Mouse (Mus musculus) urinary bladder, postnatal 10 days (tissue): ENCODE measurements around the gene AC124502.3.

ENCODE experiments used
- DNase-seq: peaks from one replicate; pipeline ENCODE4 v3.0.0; 2022; ENCODE audit warnings: low spot score

The AC124502.3 gene

DNA sequence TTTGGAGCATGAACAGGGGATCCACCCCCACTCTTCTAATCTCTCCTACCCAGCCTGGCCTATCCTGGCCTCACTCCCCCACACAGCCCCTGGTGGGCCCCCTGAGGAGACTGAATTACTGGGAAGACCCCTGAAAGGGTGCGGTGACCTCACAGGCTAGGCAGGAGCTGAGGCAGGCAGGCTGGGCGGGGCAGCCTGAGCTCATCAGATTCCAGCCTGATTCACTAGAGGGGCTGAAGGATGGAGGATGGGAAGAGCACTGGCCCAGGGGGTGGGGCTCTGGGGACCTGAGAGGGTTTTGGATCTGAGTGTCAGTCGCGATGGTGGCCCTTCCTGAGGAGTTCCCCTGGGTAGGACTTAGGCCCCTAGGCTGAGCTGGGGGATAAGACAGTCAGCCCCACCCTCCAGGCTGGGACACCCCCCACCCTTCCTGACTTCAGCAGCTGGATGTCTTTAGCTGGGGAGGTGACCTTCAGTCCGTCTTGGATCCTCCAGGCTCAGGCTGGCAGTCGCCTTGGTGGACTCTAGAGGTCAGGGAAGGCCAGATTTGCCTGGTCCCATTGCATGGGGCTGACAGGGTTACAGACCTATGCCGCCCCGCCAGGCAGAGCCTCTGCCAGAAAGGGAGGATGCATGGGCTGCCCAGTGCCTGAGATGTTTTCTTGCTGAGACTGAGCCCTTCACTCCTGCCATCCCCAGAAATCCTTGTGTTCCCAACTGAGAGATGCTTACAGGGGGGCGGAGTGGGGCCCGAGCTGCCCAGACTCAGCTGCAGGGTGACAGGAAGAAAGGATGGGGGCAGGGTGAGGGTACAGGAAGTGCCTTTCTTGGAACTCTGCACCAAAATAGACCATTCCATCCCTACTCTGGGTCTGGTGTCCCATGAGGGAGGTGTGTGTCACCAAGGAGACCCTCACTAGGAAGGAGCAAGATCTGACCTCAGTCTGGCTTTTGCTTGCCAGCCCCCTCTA lies 20.4 kb downstream of the AC124502.3 start:
- no peak for DNase-seq

DNA sequence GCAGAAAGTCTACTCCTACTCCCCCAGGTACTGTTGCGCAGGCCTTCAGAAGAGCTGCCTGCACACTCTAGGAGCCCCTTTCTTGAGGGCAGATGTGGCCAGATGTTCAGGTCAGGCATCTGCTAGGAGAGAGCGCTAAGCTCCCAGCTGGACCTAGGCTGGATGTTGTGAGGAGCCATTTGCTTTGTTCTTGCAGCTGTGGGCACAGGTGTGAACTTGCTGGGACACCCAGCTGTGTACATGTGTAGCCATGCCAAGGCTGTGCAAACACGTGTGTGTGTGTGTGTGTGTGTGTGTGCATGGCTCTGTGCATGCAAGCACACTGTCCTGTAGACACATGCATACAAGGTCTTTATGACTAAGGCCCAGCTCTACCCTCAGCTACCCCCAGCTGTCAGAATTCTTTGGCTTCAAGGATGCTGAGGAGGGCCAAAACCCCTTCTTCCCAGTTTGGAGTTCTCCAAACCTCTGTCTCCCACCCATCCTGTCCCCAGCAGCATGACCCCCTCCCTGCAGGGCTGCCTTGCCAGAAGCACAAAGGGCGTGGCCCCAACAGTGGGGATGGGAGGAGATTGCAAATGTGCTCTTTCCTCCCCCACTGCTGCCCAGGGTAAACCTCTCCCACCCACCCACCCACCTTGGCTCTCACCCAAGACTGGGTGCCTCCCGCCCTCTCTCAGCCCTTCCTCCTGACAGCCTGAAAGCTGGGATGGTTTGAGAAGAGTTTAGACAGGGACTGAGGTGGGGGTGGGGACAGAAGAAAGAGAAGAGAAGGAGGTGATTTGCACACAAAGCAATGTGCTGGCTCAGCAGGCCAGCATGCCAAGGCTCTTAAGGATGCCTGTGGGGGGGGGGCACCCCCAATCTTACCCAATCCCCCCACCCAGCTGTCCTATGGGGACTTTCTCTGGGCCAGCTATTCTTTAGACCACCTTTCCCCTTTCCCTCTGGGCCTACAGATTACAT lies 22.0 kb downstream of the AC124502.3 start:
- DNase-seq: no peak

DNA sequence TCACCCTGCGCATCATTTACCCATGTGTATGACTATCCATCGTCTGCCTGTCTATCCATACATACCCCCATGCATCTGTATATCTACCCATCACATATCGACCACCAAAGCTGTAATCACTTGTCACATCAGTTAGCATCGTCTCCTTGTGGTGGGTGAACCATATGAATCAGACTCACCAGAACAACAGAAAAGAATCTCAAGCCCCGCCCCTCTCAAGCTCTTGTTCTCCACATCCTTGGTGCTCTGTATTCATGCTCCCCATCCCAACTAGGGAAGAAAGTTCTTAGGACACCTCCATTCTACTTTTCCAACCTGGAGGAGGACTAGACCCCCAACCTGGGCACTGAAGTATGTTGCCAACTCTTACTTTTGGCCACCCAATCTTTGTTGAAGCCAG lies 23.4 kb downstream of the AC124502.3 start:
- no peak for DNase-seq

DNA sequence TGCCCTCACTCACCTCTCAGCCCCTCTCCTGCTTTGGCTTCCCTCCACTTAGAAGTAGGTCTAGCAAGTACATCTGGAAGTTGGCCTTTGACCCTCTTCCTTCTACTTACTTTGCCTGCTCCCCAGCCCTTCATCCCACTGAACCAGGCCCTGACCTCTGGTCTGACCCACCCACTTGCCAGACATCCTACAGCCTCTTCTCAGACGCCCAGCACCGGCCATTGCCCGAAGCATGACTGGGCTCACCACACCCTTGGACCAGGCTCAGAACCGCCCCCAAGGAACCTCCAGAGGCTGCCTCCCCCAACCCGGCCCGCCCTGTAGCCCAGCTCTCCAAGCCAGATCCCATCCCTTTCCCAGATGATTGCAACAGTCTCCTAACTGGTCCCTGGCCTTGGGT lies 23.8 kb downstream of the AC124502.3 start:
- DNase-seq: no peak

DNA sequence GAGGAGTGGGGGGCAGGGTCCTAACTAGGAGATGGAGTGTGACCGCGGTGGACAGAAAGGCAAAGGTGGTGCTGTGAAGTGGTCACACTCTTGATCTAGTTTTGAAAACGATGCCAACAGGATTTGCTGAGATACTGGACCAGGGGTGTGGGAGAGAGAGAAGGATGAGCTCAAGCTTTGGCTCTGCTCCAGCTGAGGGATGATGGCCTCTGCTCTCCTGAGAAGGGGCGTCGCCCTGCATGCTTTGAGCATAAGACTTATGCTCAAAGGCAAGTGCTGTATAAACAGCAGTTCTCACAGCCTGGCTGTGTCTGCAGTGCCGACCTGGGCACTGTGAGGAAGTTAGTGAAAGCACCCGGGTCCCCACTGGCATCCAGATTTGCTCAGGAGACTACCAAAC lies 26.4 kb downstream of the AC124502.3 start:
- no peak for DNase-seq

DNA sequence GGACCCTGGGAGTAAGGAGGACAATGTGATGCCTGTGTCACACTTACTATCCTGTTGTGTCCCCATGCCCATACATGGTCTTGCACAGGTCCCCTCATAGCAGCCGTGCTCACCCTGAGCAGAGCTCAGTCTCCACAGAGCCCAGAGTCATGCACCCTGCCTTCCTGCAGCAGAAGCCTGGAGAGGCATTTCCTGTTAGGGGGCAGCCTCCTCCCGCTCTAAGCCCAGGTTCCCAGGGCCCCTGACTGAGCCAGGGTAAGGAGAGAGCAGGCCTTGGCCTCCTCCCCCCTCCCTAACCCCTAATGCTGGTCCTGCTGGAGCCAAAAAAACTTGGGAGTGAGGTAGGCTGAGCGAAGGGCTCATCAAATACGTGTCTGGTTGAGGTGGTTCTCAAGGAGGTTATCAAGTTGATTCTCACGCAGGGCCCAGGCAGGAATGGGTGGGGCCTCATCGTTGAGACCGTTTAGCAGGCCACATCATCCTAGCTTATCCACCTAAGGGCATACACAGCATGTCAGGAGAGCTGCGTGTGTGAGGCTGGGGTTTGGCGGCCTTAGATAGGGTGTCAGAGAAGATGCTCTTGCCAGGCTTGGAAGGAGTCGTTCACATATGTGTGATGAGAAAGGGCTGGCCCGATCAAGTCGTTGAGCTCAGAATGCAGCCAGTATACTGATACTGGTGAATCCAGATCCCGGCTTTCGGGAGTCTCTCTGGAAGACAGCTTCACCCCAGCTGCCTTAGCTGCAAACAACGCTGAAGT lies 28.5 kb downstream of the AC124502.3 start:
- DNase-seq: no peak

DNA sequence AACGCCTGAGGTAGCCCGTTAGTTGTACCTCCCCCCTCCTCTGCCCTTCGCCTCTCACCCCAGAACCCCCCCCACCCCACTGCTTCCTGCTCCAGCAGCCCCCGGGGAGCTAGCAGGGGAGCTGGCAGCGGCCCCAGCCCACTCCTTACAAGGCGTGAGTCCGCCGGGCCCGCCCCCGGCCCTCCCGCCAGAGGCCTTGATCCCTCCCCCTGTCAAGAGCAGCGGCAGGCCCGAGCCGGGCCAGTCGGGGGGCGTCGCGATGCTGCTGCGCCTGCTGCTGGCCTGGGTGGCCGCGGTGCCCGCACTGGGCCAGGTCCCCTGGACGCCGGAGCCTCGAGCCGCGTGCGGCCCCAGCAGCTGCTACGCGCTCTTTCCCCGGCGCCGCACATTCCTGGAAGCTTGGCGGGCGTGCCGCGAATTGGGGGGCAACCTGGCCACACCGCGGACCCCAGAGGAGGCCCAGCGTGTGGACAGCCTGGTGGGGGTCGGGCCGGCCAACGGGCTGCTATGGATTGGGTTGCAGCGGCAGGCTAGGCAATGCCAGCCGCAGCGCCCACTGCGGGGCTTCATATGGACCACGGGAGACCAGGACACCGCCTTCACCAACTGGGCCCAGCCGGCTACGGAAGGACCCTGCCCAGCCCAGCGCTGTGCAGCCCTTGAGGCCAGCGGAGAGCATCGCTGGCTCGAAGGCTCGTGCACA lies 29.3 kb downstream of the AC124502.3 start, which contains the start of gene Cd248:
Cd248 (plus strand) TSS at position 212 of the 703 bp plus-strand sequence.
- DNase-seq: no peak

DNA sequence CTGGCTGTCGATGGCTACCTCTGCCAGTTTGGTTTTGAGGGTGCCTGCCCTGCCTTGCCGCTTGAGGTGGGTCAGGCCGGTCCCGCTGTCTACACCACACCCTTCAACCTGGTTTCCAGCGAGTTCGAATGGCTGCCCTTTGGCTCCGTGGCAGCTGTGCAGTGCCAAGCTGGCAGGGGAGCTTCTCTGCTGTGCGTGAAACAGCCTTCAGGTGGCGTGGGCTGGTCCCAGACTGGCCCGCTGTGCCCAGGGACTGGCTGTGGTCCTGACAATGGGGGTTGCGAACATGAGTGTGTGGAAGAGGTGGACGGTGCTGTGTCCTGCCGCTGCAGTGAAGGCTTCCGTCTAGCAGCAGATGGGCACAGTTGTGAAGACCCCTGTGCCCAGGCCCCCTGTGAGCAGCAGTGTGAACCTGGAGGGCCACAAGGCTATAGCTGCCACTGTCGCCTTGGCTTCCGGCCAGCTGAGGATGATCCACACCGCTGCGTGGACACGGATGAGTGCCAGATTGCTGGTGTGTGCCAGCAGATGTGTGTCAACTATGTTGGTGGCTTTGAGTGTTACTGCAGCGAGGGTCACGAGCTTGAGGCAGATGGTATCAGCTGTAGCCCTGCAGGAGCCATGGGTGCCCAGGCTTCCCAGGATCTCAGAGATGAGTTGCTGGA lies 30.0 kb downstream of the AC124502.3 start:
- no peak for DNase-seq

DNA sequence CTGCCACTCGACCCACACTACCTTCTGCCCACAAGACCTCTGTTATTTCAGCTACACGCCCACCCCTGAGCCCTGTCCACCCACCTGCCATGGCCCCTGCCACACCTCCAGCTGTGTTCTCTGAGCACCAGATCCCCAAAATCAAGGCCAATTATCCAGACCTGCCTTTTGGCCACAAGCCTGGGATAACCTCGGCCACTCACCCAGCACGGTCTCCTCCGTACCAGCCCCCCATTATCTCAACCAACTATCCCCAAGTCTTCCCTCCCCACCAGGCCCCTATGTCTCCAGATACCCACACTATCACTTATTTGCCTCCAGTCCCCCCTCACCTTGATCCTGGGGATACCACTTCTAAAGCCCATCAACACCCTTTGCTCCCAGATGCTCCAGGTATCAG lies 30.8 kb downstream of the AC124502.3 start:
- DNase-seq: no peak

DNA sequence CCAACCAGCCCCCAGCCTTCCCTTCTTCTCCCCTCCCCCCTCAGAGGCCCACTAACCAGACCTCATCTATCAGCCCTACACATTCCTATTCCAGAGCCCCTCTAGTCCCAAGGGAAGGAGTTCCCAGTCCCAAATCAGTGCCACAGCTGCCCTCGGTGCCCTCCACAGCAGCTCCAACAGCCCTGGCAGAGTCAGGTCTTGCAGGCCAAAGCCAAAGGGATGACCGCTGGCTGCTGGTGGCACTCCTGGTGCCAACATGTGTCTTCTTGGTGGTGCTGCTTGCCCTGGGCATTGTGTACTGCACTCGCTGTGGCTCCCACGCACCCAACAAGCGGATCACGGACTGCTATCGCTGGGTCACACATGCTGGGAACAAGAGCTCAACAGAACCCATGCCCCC lies 31.3 kb downstream of the AC124502.3 start:
- DNase-seq: no peak

DNA sequence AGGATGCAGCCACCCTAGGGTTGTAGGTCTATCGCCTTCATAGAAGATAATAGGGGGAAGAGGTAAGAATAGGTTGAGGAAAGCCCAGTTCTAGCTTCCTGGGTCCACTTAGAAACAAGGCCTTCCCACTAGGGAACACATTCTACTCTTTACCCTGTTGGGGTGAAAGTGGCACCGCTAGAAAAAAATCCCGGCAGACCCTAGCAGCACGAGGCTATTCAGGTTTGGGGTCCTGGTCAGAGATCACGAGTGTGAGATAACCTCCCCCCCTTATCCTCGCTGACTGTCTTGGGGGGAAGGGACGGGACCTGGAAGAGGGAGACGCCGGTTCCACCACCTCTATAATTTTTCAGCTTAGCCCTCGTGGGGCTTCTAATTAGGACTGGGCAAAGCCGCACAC lies 32.4 kb downstream of the AC124502.3 start:
- no peak for DNase-seq

DNA sequence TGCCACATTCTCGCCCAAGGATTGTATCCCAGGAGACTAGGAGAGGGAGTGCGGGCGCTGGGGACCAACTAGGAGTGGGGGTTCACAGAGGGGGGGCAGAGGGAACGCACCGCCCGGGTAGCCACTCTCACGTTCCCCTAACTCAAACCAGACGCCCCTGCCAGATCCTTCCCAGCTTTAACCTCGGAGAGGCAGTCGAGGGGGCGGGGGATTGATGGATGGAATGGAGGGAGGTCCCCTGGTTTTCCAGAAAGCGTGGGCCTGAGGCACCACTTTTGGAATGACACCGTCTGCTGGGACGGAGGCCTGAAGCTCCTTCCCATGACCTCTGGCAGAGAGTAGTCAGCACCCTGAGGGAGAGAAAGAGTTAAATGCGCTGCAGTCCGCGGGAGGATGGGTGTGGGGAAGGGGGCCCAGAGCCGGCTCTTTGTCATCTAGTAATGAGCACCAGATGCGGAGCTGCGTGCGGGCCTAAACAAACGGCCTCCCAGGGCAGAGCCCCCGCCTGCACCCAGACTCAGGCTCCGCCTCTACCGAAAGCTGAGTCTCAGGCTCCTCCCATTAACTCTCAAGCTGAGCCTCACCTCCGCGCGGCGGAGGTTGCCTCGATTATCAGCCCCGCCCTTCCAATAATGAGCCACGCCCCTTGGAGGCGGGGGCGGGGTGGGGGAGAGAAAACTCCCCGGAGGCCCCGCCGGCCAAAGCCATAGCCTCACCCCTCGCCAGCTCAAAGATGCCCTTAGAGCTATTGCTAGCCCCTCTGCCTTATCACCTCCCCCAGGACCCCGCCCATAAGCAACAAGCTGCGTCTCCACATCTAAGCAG lies 33.1 kb downstream of the AC124502.3 start:
- no peak for DNase-seq

DNA sequence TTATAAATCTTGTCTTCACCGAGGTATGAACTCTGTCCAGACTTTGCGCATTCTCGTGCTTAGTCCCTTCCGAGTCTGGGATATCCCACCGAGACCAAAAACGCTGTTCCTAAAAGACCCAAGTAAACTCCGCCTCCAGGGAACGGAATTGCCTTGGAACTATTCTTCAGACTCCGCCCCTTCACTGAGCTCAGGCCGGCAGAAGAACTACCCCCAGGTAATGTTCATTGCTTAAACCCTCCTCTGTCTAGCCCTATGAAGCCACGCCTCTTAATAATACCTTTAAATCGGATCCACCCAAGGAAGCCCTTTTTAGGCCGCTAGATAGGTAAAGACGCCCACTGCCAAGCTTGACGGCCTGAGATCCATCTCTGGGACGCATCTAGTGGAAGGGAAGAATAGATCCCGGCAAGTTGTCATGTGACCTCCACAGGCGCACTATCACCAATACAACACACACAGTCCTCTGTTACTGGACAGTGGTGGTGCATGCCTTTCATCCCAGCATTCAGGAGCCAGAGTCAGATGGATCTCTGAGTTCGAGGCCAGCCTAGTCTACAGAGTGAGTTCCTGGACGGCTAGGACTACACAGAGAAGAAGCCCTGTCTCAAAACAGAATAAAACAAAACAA lies 33.8 kb downstream of the AC124502.3 start:
- no peak for DNase-seq

DNA sequence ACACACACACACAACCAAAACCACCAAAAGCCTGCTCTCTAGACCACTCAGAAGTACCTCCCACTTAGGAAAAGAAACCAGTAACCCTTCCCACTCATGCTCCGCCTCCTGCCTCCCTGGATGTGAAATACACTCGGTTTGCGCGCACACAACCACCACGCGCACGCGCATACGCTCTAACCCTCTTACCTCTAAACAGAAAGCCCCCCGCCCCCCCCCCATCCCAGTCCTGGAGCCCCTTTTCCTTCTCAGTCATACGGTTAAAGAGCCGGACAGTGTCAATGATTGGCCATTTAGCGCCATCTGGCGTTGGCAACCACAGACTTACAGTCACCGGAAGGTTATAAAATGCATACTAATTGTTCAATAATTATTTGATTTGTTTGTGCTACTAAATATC lies 34.3 kb downstream of the AC124502.3 start:
- DNase-seq: no peak

DNA sequence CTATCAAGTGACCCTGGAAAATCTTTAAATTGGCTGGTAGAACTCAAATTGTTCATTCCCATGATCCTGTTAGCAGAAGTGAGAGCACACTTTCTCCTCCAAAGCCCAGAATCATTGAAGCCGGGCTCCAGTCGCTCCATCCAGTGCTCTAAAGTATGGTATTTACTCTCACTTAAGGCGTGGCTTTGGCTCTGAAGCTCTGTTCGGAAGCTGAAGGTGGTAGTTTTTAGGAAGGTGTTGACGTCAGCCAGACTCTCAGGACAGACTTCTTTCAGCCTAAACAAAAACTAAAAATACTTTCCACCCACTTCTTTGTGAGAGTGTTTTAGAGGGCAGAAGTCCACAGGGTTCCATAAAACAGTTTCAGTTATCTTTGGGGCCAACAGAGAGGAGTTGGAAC lies 34.8 kb downstream of the AC124502.3 start:
- DNase-seq: no peak

DNA sequence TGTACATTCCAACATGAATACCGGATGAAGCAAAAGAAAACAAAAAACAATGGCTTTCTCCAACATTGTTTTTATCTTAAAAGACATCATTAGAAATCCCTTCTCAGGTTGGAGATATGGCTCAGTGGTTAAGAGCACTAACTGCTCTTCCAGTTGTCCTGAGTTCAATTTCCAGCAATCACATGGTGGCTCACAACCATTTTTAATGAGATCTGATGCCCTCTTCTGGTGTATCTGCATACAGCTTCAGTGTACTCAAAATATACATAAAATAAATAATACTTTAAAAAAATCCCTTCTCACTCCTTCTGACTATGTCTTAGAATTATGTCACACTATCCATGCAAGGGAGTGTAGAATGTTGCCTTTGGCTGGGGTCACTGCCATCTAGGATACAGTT lies 40.6 kb downstream of the AC124502.3 start:
- no peak for DNase-seq

DNA sequence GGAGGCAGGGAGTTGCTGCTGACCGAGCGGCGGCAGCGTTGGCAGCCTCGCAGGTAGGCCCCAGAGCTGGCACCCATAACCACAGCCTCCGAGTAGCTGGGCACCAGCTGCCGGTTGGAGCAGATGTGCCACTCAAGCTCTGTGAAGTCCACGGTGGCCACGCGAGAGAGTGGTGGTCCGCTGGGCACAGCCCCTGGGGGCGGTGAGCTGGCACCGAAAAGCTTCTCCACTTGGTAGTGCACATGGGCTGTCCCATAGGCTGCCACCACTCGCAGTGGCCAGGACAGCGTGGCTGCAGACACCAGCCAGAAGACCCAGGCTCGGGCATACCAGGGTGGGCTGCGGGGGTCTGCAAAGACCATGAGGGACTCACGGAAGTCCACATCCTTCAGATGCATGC lies 43.3 kb downstream of the AC124502.3 start:
- DNase-seq: no peak

DNA sequence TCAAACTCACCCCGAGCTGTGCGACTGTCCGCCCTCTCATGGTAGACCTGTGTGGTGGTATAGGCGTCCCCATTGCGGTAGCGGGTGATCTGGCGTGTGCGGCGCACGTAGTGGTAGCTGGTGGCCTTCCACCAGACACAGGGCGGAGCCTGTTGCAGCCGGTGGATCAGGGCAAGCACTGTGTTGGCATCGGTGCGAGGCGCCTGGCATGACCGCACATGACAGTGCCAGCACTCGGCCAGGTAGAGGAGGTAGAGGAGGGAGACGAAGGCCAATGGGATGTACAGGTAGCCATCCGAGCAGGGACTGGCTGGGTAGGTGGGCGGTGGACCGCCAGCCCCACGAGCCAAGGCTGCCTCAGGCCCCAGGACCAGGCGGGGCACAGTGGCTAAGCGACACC lies 43.9 kb downstream of the AC124502.3 start:
- DNase-seq: no peak
